26 mouse cellular contexts compared by ENCODE assay signal in the genomic region with DNA sequence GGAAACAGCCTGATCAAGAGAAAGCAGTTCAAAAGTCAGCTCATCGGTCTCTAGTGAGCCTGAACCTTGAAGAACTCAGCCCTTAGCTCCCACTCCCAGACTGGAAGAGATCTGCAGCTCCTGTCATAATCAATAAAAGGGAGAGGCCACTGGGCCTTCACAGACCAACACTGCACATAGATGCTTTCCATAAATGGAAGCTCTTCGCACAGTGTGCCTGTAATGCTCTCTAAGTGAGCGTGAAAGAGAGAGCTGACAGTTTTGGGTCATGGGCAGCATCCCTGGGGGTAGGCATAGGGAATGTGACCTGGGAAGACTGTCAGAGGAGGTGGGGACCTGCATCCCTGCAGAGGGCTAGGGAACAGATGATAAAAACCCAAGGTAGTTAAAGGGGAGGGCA.
"Had no signal": no experiment of that assay in that cellular context is flagged by ENCODE, and none has a peak within 500 bp of the region (broad histone marks: within the 10 kb centered on the region; RNA-seq: fewer than 3 reads in every experiment).

No protein-coding gene starts in this region.

- H3K9me3 ChIP-seq: heart, embryonic 13.5 days; heart, embryonic 15.5 days; hindbrain, embryonic 13.5 days; hindbrain, embryonic 15.5 days; kidney, embryonic 15.5 days; limb, embryonic 13.5 days; limb, embryonic 15.5 days; liver, embryonic 12.5 days had no signal

- H3K4me1 ChIP-seq: heart, embryonic 13.5 days; heart, embryonic 15.5 days; hindbrain, embryonic 13.5 days; hindbrain, embryonic 15.5 days; kidney, embryonic 15.5 days; limb, embryonic 13.5 days; limb, embryonic 15.5 days; liver, embryonic 12.5 days had no signal

- H3K27me3 ChIP-seq: heart, embryonic 13.5 days; heart, embryonic 15.5 days; hindbrain, embryonic 13.5 days; hindbrain, embryonic 15.5 days; kidney, embryonic 15.5 days; limb, embryonic 13.5 days; limb, embryonic 15.5 days; liver, embryonic 12.5 days had no signal

- H3K27ac ChIP-seq: heart, embryonic 13.5 days; heart, embryonic 15.5 days; hindbrain, embryonic 13.5 days; hindbrain, embryonic 15.5 days; hindbrain, postnatal 0 days; kidney, embryonic 15.5 days; kidney, postnatal 0 days; limb, embryonic 13.5 days; limb, embryonic 15.5 days; liver, embryonic 12.5 days; liver, embryonic 14.5 days had no signal

- H3K4me3 ChIP-seq: heart, embryonic 13.5 days; heart, embryonic 15.5 days; hindbrain, embryonic 13.5 days; hindbrain, embryonic 15.5 days; kidney, embryonic 15.5 days; limb, embryonic 13.5 days; limb, embryonic 15.5 days; liver, embryonic 12.5 days had no signal

- H3K4me2 ChIP-seq: heart, embryonic 11.5 days; heart, embryonic 13.5 days; heart, embryonic 15.5 days; hindbrain, embryonic 13.5 days; hindbrain, embryonic 15.5 days; kidney, embryonic 15.5 days; limb, embryonic 13.5 days; limb, embryonic 15.5 days; liver, embryonic 12.5 days had no signal

- DNase-seq: gastrocnemius, postnatal 14 days; gastrocnemius, postnatal 36 days; heart, adult 18-20 months; heart, postnatal 14 days; heart, postnatal 36 days; kidney, adult 11 months; kidney, adult 2 months; kidney, adult 9 months; kidney, postnatal 14 days; kidney, postnatal 36 days; layer of hippocampus, adult 9-11 months; layer of hippocampus, postnatal 36 days; left cerebral cortex, postnatal 4 days had no signal

- ATAC-seq: hindbrain, postnatal 0 days; intestine, embryonic 16.5 days; liver, embryonic 12.5 days had no signal

- H3K9ac ChIP-seq: heart, embryonic 13.5 days; heart, embryonic 15.5 days; hindbrain, embryonic 13.5 days; hindbrain, embryonic 15.5 days; kidney, embryonic 15.5 days; limb, embryonic 13.5 days; limb, embryonic 15.5 days; liver, embryonic 12.5 days; liver, embryonic 14.5 days had no signal

- H3K36me3 ChIP-seq: heart, embryonic 13.5 days; heart, embryonic 15.5 days; hindbrain, embryonic 13.5 days; hindbrain, embryonic 15.5 days; kidney, embryonic 15.5 days; limb, embryonic 13.5 days; limb, embryonic 15.5 days; liver, embryonic 12.5 days had no signal
